Mouse (Mus musculus) C2C12 (cell line): ENCODE results near the gene Rtp3.

ENCODE experiments used
- CEBPB ChIP-seq: IDR thresholded peaks from one replicate; pipeline ENCODE4 v1.6.1; 2011; ENCODE audit warnings: low read depth, mild to moderate bottlenecking, control low read depth, moderate library complexity
- CTCF ChIP-seq: IDR thresholded peaks from one replicate; pipeline ENCODE4 v1.5.1; 2011; ENCODE audit not compliant: control insufficient read depth, insufficient read depth, insufficient read length
- FOSL1 ChIP-seq: IDR thresholded peaks from one replicate; pipeline ENCODE4 v1.8.0; 2011; ENCODE audit warnings: mild to moderate bottlenecking, low read length; ENCODE audit not compliant: poor library complexity, insufficient read depth, severe bottlenecking
- MAX ChIP-seq: IDR thresholded peaks from one replicate; pipeline ENCODE4 v1.6.1; 2011; ENCODE audit warnings: mild to moderate bottlenecking, control low read depth
- MYOD1 ChIP-seq: IDR thresholded peaks from one replicate; pipeline ENCODE4 v1.6.1; 2011; ENCODE audit warnings: low read depth; ENCODE audit not compliant: control insufficient read depth, insufficient read length
- MYOG ChIP-seq: IDR thresholded peaks from one replicate; pipeline ENCODE4 v1.6.1; 2011; ENCODE audit not compliant: control insufficient read depth, insufficient read length; ENCODE audit errors: extremely low read depth
- USF1 ChIP-seq: IDR thresholded peaks from one replicate; pipeline ENCODE4 v1.6.1; 2011; ENCODE audit warnings: low read depth, mild to moderate bottlenecking, control low read depth, moderate library complexity

GRCm38 (mm10) chr9:110988078-110988477 is 2.3 kb downstream of the Rtp3 start:
- TF ChIP-seq CEBPB (no peak), CTCF (no peak), MYOG (no peak), USF1 (no peak), MYOD1 (no peak), MAX (no peak), FOSL1 (no peak)
